Mouse (Mus musculus) liver, embryonic 16.5 days (tissue): ENCODE measurements at regions not wholly inside any gene's neighbourhood (a gene's known extent, or its start where the extent isn't known, plus 50 kb on each side); places are given as distances from the start of the nearest gene placed in this dataset.

ENCODE experiments used
- ATAC-seq: fragments of 200-750 bp; cut with Nextera tagmentation; 2 replicates; pipeline ENCODE4 v1.8.0; 2017; ENCODE audit warnings: low read depth, mild to moderate bottlenecking, moderate number of reproducible peaks, moderate library complexity
- H3K27ac ChIP-seq: fragments of 300-500 bp; sonication (generic); 2 replicates; pipeline ENCODE4 v1.5.1; 2014; ENCODE audit warnings: mild to moderate bottlenecking, low read length
- H3K27me3 ChIP-seq: fragments of 300-500 bp; sonication (generic); 2 replicates; pipeline ENCODE4 v1.6.1; 2014; ENCODE audit warnings: low read depth, low read length, mixed read lengths; ENCODE audit not compliant: control insufficient read depth, insufficient read depth
- H3K36me3 ChIP-seq: fragments of 300-500 bp; sonication (generic); 2 replicates; pipeline ENCODE4 v1.6.1; 2014; ENCODE audit warnings: mild to moderate bottlenecking; ENCODE audit not compliant: control insufficient read depth, insufficient read depth
- H3K4me1 ChIP-seq: fragments of 300-500 bp; sonication (generic); 2 replicates; pipeline ENCODE4 v1.6.1; 2014; ENCODE audit warnings: low read depth, low read length, mixed read lengths; ENCODE audit not compliant: control insufficient read depth
- H3K4me2 ChIP-seq: fragments of 300-500 bp; sonication (generic); 2 replicates; pipeline ENCODE4 v1.6.1; 2014; ENCODE audit warnings: low read depth, low read length, mixed read lengths
- H3K4me3 ChIP-seq: fragments of 300-500 bp; sonication (generic); 2 replicates; pipeline ENCODE4 v1.5.1; 2014; ENCODE audit warnings: low read depth, mild to moderate bottlenecking, low read length
- H3K9ac ChIP-seq: fragments of 300-500 bp; sonication (generic); 2 replicates; pipeline ENCODE4 v1.6.1; 2014; ENCODE audit warnings: low read depth, low read length
- H3K9me3 ChIP-seq: fragments of 300-500 bp; sonication (generic); replicated peaks from 2 replicates; pipeline ENCODE4 v1.6.1; 2016; ENCODE audit warnings: low read length; ENCODE audit not compliant: control insufficient read depth
- WGBS: fragments of 180-500 bp; shearing (Covaris S2); extraction: QIAGEN DNeasy Blood & Tissue Kit; methylation state at CpG from one replicate; pipeline ENCODE4 v1.1.7; 2014; ENCODE audit not compliant: insufficient replicate concordance; 5-methylcytosine and 5-hydroxymethylcytosine counted together

DNA sequence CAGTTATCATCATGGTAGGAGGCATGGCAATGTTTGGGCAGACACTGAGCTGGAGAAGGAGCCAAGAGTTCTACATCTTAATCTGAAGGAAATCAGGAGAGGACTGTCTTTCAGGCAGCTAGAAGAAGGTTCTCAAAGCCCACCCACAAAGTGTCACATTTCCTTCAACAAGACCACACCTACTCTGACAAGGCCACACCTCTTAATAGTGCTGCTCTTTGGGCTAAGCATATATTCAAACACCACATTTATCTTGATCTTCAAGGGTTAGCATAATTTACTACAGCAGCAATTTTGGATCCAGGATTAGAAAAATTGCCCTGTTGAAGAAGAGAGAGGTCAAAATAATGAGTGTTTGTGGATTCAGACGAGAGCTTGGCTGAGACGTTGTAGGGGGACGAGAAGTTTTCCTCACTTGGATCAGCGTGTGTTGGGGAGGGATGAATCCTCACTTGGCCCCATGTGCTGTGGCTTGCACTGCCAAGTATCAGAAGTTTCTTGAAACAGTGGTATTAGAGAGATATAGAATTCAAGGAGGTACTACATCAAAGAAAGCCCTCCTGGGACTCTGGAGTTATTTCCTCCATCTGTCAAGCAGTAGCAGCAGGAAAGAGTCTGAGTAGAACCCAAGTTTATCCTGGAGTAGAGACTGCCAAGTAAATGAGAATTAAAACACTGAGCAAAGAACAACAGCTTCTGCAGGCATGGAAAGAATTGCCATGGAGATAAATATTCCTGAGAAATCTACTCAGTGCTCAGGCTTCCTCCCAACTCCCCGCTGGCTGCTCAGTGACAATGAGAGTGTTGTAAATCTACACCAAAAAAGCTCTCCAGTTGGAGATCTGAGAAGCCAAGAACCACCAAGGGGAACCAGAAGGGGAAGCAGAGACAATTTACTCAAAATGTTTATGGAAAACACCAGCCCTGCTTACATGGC lies 549.3 kb downstream of the Dhx35 start:
- H3K27me3 ChIP-seq = no peaks in the 10 kb centered on the region
- H3K4me1 ChIP-seq = no peaks in the 10 kb centered on the region
- H3K27ac ChIP-seq = no peak overlapping the region
- no peak overlapping the region for H3K9ac ChIP-seq
- no peak for ATAC-seq
- WGBS = 53% methylated on average over 5 of the region's 5 CpGs
- no peak overlapping the region for H3K4me3 ChIP-seq
- H3K9me3 ChIP-seq = no peaks in the 10 kb centered on the region
- no peak overlapping the region for H3K4me2 ChIP-seq
- H3K36me3 ChIP-seq = no peaks in the 10 kb centered on the region

DNA sequence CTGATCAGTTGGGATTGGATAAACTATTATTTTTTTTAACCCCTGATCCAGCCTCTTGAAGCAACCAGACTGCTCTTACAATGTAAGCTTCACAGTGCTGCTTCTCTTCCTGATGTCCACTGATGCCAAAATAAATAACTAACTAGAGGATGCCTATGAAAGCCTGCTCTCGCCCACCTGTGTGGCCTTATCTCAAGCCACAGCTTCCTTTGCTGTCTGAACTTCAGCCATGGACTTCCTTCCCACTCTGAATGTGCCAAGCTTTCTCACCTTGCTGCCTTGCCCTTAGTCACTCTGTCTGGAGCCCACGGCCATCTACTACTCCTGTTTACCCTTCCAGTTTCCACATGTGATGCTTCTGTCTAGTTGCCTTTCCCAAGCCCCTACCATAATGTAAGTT lies 559.6 kb downstream of the Dhx35 start:
- Histone ChIP-seq H3K9ac (no peak overlapping the region), H3K4me2 (no peak overlapping the region), H3K27me3 (no peaks in the 10 kb centered on the region), H3K4me1 (no peaks in the 10 kb centered on the region), H3K9me3 (no peaks in the 10 kb centered on the region), H3K27ac (no peak overlapping the region), H3K36me3 (no peaks in the 10 kb centered on the region), H3K4me3 (no peak overlapping the region)
- WGBS = 18% methylated on average over 2 of the region's 2 CpGs
- no peak for ATAC-seq

DNA sequence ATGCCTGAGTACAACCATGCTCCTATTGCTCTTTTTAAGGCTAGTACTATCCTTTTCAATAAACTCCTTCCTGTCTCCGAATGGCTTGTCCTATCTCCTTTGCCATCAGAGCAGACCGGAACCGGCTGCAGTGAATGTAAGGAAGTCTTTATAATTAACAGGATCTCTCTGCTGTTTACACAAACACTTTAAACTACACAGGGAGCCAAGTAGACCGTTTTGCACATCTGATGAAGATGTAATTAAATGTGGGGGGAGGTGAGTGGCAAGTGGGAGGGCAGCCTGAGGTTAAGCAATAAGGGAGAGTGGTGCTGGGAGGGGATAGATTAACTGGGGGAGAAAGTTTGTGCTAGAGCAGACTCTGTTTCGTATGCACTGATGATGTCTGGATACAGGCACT lies 561.9 kb downstream of the Dhx35 start:
- H3K27ac ChIP-seq = no peak overlapping the region
- H3K9me3 ChIP-seq = no peaks in the 10 kb centered on the region
- H3K4me1 ChIP-seq = no peaks in the 10 kb centered on the region
- no peak overlapping the region for H3K4me3 ChIP-seq
- no peak overlapping the region for H3K9ac ChIP-seq
- no peak for ATAC-seq
- no peaks in the 10 kb centered on the region for H3K36me3 ChIP-seq
- no peak overlapping the region for H3K4me2 ChIP-seq
- H3K27me3 ChIP-seq = no peaks in the 10 kb centered on the region
- 7% methylated on average over 5 of the region's 5 CpGs for WGBS

DNA sequence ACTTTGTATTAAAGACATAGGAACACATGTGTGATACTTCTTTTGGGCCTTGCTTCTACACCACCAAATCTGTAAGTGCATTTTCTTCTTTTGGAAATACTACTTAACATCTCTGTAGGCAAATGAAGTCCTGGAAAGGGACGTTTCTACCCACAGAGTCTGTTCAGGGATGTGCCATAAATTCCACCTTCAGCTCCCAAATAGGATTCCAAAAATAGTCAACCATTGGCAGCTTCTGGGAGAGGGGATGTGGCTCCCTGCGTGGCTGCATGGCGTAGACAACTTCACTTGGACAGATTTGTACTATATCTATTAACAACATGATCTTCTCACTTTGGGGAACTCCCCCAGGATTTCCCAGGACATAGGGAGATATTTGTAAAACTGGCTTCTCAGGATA lies 566.8 kb downstream of the Dhx35 start:
- H3K9me3 ChIP-seq = no peaks in the 10 kb centered on the region
- H3K9ac ChIP-seq = no peak overlapping the region
- no peaks in the 10 kb centered on the region for H3K4me1 ChIP-seq
- H3K36me3 ChIP-seq = no peaks in the 10 kb centered on the region
- no peak for ATAC-seq
- WGBS = 58% methylated on average over 3 of the region's 3 CpGs
- H3K27me3 ChIP-seq = no peaks in the 10 kb centered on the region
- no peak overlapping the region for H3K27ac ChIP-seq
- H3K4me2 ChIP-seq = no peak overlapping the region
- no peak overlapping the region for H3K4me3 ChIP-seq

DNA sequence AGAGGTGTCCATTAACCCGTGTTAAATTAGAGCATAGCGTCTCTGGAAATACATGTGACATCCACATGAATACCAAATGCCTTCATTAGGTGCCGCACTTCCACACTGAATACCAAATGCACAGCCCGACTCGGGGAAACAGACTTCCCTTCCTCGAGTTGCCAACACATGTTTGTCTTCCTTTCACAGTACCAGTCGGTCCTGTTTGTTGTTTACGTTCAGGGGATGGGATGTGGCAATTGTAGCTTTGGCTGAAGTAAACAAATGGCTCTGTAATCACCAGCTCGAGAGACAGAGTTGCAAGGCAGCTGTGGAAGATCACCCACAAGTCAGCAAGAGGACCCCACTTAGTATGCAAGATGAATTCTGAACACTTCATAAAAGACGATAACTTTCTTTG lies 598.3 kb downstream of the Dhx35 start:
- Histone ChIP-seq H3K36me3 (no peaks in the 10 kb centered on the region), H3K27ac (no peak overlapping the region), H3K9me3 (no peaks in the 10 kb centered on the region), H3K4me2 (no peak overlapping the region), H3K27me3 (no peaks in the 10 kb centered on the region), H3K9ac (no peak overlapping the region), H3K4me1 (no peaks in the 10 kb centered on the region), H3K4me3 (no peak overlapping the region)
- WGBS = 34% methylated on average over 10 of the region's 10 CpGs
- no peak for ATAC-seq

- ATAC-seq = no peak
- Histone ChIP-seq H3K9me3 (no peaks in the 10 kb centered on the region), H3K27ac (no peak overlapping the region), H3K4me3 (no peak overlapping the region), H3K36me3 (no peaks in the 10 kb centered on the region), H3K9ac (no peak overlapping the region), H3K4me1 (no peaks in the 10 kb centered on the region), H3K4me2 (no peak overlapping the region), H3K27me3 (no peaks in the 10 kb centered on the region)
- 66% methylated on average over 9 of the region's 9 CpGs for WGBS
Measured at GRCm38 (mm10) chr2:159401421-159402100, 607.0 kb downstream of the Dhx35 start.

DNA sequence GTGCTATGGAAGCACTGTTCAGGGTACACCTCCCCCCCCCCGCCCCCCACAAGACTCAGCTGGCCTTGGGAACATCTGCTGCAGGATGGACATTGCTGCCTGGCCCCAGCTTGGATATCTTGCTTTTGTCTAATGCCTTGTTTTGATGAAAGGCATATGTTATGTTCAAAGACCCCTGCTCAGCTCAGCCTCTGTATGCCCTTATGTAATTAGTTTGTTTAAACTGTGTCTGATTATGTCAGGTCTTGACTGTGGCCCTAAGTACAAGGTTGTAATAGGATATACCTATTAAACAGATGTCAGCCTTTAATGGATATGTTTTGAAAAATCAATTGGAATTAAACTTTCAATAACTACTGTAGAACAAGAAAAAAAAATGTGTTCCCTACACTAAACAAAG lies 610.3 kb downstream of the Dhx35 start:
- Histone ChIP-seq H3K4me2 (no peak overlapping the region), H3K9me3 (no peaks in the 10 kb centered on the region), H3K9ac (no peak overlapping the region), H3K27me3 (no peaks in the 10 kb centered on the region), H3K4me3 (no peak overlapping the region), H3K4me1 (no peaks in the 10 kb centered on the region), H3K36me3 (no peaks in the 10 kb centered on the region), H3K27ac (no peak overlapping the region)
- whole genome bisulfite sequencing = 31% methylated on average over 1 of the region's 1 CpGs
- no peak for ATAC-seq

DNA sequence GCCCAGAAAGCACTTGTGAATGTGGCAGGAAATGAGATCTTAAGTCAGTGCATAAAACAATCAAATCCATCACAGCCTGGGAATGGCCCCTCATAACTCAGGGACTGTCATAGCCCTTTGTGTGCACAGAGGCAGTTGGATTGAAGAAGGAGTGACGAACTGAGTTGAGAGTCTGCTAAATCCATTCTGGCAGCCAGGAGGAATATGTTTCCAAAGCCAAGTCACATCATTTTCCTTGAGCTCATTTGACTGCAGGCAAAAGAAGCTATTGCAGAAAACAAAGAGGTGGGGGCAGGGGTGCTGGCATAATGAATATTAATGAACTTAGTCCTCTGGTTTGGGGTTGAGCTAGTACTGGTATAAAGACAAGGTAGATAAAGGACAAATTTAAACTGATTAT lies 620.0 kb downstream of the Dhx35 start:
- H3K9ac ChIP-seq = no peak overlapping the region
- H3K4me1 ChIP-seq = no peaks in the 10 kb centered on the region
- WGBS = 23% methylated on average over 1 of the region's 1 CpGs
- H3K36me3 ChIP-seq = no peaks in the 10 kb centered on the region
- no peak overlapping the region for H3K4me2 ChIP-seq
- H3K4me3 ChIP-seq = no peak overlapping the region
- no peaks in the 10 kb centered on the region for H3K27me3 ChIP-seq
- no peak overlapping the region for H3K27ac ChIP-seq
- no peak for ATAC-seq
- H3K9me3 ChIP-seq = no peaks in the 10 kb centered on the region

DNA sequence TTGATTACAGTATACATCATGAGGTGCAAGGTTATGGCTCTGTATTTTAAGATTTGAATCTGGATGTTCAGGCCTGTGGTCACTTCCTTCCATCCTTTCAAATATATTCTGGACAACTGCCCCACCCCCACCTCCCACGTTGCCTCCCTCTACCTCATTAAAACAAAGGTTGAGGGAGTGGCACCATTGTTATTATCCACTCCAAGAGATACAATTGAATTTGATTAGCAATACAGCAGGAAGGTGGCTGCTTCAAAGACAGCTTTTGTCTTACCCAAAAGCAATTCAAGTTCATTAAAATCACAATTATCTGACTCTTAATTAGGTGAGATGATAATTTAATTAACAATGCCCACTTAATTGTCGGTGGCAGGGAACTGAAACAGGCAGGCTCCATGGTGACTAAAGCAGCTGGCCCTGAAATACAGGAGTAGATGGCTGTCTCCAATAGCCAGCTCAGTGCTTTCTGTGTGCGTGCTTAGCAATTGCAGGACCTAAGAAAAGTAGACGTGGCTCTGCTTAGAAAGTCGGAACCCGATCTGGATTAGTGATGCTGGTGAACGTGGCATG lies 623.8 kb downstream of the Dhx35 start:
- Histone ChIP-seq H3K9me3 (no peaks in the 10 kb centered on the region), H3K27ac (no peak overlapping the region), H3K27me3 (no peaks in the 10 kb centered on the region), H3K4me2 (no peak overlapping the region), H3K4me1 (no peaks in the 10 kb centered on the region), H3K36me3 (no peaks in the 10 kb centered on the region), H3K9ac (no peak overlapping the region), H3K4me3 (no peak overlapping the region)
- 54% methylated on average over 7 of the region's 7 CpGs for whole genome bisulfite sequencing
- ATAC-seq = no peak
